Mouse (Mus musculus): ENCODE measurements around the gene 4930404N11Rik.

DNA sequence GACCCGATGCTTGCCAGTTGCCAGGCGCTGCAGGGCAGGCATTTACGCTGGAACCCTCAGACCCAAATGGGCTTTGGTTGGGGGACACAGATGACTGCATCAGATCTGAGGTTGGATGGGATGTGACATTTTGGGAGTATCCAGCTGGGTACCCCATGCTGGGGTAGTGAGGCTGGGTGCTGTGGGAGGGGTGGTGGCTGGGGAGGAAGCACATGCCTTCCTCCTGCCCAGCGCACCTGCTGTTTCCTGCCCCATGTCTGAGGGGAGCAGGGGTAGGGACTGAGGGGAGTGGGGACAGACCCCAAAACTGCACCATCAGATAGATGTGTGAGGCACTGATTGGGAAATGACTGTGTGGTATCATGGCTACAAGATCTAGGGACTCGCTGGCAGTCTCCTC, 31.1 kb upstream of the 4930404N11Rik start:
- TF ChIP-seq CTCF (IDR thresholded peaks at IDR 0.05; ENCODE audit: low read depth) (no peak), EP300 (optimal IDR thresholded peaks at IDR 0.05) (no peak)
